Mouse (Mus musculus) cerebral cortex, adult 2 months (tissue): Measurements from ENCODE around the gene Xrcc1.

Source experiments
- WGBS: fragments of 180-500 bp; shearing (Covaris S2); methylation state at CpG from one replicate; pipeline ENCODE4 v1.1.7; 2018; 5-methylcytosine and 5-hydroxymethylcytosine counted together

Xrcc1 gene

GRCm38 (mm10) chr7:24528861-24529260 lies 17.2 kb upstream of the Xrcc1 start:
- WGBS, result 90% methylated on average over 11 of the region's 11 CpGs

- whole genome bisulfite sequencing, result 56% methylated on average over 11 of the region's 11 CpGs
Measured at GRCm38 (mm10) chr7:24529580-24529979, 16.5 kb upstream of the Xrcc1 start.

GRCm38 (mm10) chr7:24530062-24530931 lies 15.8 kb upstream of the Xrcc1 start, which contains the start of gene Irgq:
Gene Irgq, plus strand, starts transcription at chr7:24530689.
- WGBS, result under 1% methylated on average over 44 of the region's 44 CpGs

- under 1% methylated on average over 43 of the region's 43 CpGs for WGBS
Measured at GRCm38 (mm10) chr7:24531211-24531971, 14.7 kb upstream of the Xrcc1 start.

GRCm38 (mm10) chr7:24533031-24533571 lies 13.0 kb upstream of the Xrcc1 start:
- 79% methylated on average over 28 of the region's 28 CpGs for WGBS

- 41% methylated on average over 42 of the region's 42 CpGs for WGBS
Measured at GRCm38 (mm10) chr7:24533806-24534205, 12.3 kb upstream of the Xrcc1 start.

- 55% methylated on average over 19 of the region's 19 CpGs for WGBS
Measured at GRCm38 (mm10) chr7:24534301-24534700, 11.8 kb upstream of the Xrcc1 start.

- WGBS, result 79% methylated on average over 4 of the region's 4 CpGs
Measured at GRCm38 (mm10) chr7:24537081-24537480, 9.0 kb upstream of the Xrcc1 start.

GRCm38 (mm10) chr7:24537591-24537990 lies 8.5 kb upstream of the Xrcc1 start:
- WGBS, result 58% methylated on average over 5 of the region's 5 CpGs

- 28% methylated on average over 5 of the region's 5 CpGs for WGBS
Measured at GRCm38 (mm10) chr7:24538154-24538553, 7.9 kb upstream of the Xrcc1 start.

- WGBS, result 73% methylated on average over 5 of the region's 5 CpGs
Measured at GRCm38 (mm10) chr7:24538701-24539100, 7.4 kb upstream of the Xrcc1 start.

- 90% methylated on average over 4 of the region's 4 CpGs for WGBS
Measured at GRCm38 (mm10) chr7:24539686-24540085, 6.4 kb upstream of the Xrcc1 start.

- WGBS, result 87% methylated on average over 2 of the region's 2 CpGs
Measured at GRCm38 (mm10) chr7:24544506-24544905, 1.6 kb upstream of the Xrcc1 start.

GRCm38 (mm10) chr7:24546634-24547389 lies 723 bp downstream of the Xrcc1 start:
- under 1% methylated on average over 57 of the region's 57 CpGs for WGBS

- WGBS, result 15% methylated on average over 13 of the region's 13 CpGs
Measured at GRCm38 (mm10) chr7:24547534-24548036, 1.5 kb downstream of the Xrcc1 start.

GRCm38 (mm10) chr7:24551985-24552759 lies 6.1 kb downstream of the Xrcc1 start:
- 86% methylated on average over 12 of the region's 12 CpGs for WGBS

GRCm38 (mm10) chr7:24555786-24556185 lies 9.7 kb downstream of the Xrcc1 start:
- WGBS, result 94% methylated on average over 10 of the region's 10 CpGs

- WGBS, result 93% methylated on average over 4 of the region's 4 CpGs
Measured at GRCm38 (mm10) chr7:24561450-24561849, 15.4 kb downstream of the Xrcc1 start.

- 91% methylated on average over 8 of the region's 8 CpGs for WGBS
Measured at GRCm38 (mm10) chr7:24563191-24563836, 17.2 kb downstream of the Xrcc1 start.

GRCm38 (mm10) chr7:24563837-24564206 lies 17.7 kb downstream of the Xrcc1 start:
- WGBS, result 91% methylated on average over 4 of the region's 4 CpGs
